Mouse (Mus musculus) cerebellum, adult 2 months (tissue): ENCODE results near the gene Babam2.

Experiments
- CTCF ChIP-seq: fragments of 200-500 bp; IDR thresholded peaks from 2 replicates; pipeline ENCODE4 v1.5.1; 2011; ENCODE audit warnings: low read depth, mild to moderate bottlenecking, control low read depth, low read length, moderate library complexity, borderline replicate concordance; ENCODE audit not compliant: insufficient read depth
- POLR2A ChIP-seq: fragments of 200-500 bp; IDR thresholded peaks from 2 replicates; pipeline ENCODE4 v1.6.1; 2011; ENCODE audit warnings: low read length, control low read depth, borderline replicate concordance; ENCODE audit not compliant: insufficient read depth

DNA sequence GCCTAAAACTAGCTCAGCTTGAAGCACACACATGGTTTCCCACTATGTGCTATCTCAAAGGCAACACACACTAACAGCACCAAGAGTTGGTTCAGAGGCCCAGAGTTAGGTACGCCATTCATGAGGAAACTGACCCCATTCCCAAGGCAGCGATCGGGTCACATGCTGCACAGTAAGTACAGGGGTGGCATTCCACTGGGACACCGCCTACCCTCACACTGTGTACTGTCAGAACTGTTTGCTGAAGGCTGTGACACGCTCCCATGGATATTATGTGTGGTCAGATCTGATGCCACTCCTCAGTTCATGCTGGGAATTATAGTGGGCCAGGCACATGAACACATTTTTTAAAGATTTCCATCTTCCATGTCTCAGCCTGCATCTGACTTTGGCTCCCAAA is 374.3 kb downstream of the Babam2 start:
- TF ChIP-seq CTCF: no peak
- TF ChIP-seq POLR2A: no peak
